Mouse (Mus musculus) kidney, adult 2 months (tissue): ENCODE data around the gene Gm10181.

Experiments
- CTCF ChIP-seq: fragments of 200-500 bp; conservative IDR thresholded peaks from 2 replicates; pipeline ENCODE4 v1.5.1; 2011; ENCODE audit warnings: low read depth, mild to moderate bottlenecking, control low read depth, low read length, moderate library complexity, mixed read lengths; ENCODE audit not compliant: insufficient read depth, insufficient read length
- POLR2A ChIP-seq: fragments of 200-500 bp; IDR thresholded peaks from one replicate; pipeline ENCODE4 v1.6.1; 2011; ENCODE audit warnings: low read depth, low read length, control low read depth

DNA sequence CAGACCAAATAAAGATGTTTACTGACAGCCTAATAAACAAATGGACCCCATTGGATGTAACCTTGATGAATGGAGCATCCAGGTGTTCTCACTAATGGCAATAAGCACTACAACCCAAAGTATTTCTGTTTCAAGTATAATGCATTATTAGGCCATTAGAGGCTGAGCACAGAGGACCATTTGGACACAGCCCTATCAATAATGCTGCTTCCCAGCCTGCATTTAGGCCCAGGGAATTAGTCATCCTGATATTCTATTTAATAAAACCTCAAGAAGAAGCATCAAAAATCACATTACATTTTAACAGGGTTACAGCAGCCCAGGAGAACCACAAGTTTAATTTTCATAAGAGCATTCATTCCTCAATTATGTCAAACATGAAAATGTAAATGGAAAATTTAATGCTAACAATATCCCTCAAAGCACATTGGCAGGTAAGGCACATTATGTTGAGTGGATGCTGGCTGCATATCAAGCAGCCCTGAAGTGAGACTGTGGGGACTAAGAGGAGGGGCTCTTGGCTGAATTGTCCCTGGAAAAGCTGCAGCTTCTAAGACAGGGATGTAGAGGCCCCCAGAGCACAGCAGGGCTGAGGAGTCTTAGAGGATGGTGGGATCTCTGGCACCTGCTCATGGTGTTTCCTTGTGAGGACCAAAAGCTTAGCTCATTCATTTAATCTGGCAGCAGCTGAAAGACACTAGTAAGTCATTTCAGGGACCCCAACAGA, 33.4 kb upstream of the Gm10181 start:
- TF ChIP-seq CTCF (no peak), POLR2A (no peak)
